Mouse (Mus musculus): ENCODE measurements around the gene Prps1l1. TPM values are rescaled to one million over a fixed set of nuclear protein-coding genes. Genes with fewer than 3 reads are reported as not detected.

The Prps1l1 gene
- not detected in 2 replicates for polyA plus RNA-seq (2012; rRNA removed)

DNA sequence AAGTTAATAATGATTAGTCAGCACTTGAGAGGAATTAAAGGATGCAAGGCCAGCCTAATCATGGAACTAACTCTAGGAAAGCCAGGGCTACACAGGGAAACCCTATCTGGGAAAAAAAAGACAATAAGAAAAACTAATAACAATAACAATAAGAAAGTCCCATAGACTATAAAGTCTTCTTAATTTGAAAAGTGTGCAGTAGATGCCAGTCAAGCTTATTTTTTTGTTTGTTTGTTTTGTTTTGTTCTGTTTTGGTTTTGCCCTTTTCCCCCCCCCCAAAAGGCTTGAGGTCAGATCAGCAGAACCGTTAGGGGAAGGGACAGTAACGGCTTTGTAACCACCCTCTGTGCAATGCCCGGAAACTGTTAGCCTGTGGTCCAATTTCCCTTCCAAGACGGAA, at the start of gene Prps1l1:
Gene Prps1l1, plus strand, starts transcription at position 301 of the 400 bp plus-strand sequence.

Other genes with a start within 250 kb of the Prps1l1 start
- 12.9 and 13.6 TPM in 2 replicates for gene Hdac9, start 67.7 kb upstream of the Prps1l1 start, polyA plus RNA-seq (2012; rRNA removed)
- gene Snx13, start 62.4 kb downstream of the Prps1l1 start, polyA plus RNA-seq (2012; rRNA removed) = 15.0 and 16.4 TPM in 2 replicates

Measured in central nervous system, embryonic 18 days (tissue).